Mouse (Mus musculus): ENCODE data around the gene S1pr4. TPM values are rescaled to one million over a fixed set of nuclear protein-coding genes. Genes with fewer than 3 reads are reported as not detected.

The S1pr4 gene
- polyA plus RNA-seq, 1 experiment from 2014 or later: 0.72 TPM

- Histone ChIP-seq H3K9me3 (ENCODE audit: control insufficient read depth, low read depth, low read length) (no peaks in the 10 kb centered on the region), H3K36me3 (ENCODE audit: control insufficient read depth, insufficient read depth, low read length) (no peaks in the 10 kb centered on the region), H3K4me1 (ENCODE audit: control insufficient read depth, insufficient read depth, low read length) (no peaks in the 10 kb centered on the region), H3K9ac (replicated peaks; ENCODE audit: low read depth, low read length) (no peak within 1 kb of the TSS), H3K27me3 (ENCODE audit: control insufficient read depth, insufficient read depth, low read length) (peaks cover 46% of the 10 kb centered on the region), H3K4me2 (replicated peaks; ENCODE audit: low read depth, low read length) (no peak within 1 kb of the TSS), H3K4me3 (ENCODE audit: low read depth, low read length) (no peak within 1 kb of the TSS), H3K27ac (ENCODE audit: low read length) (no peak within 1 kb of the TSS)
- WGBS: 60% methylated on average over 28 of the region's 28 CpGs
- ATAC-seq (ENCODE audit: insufficient number of reproducible peaks, insufficient read depth, low FRiP score, low read depth): no peak
Observed at GRCm38 (mm10) chr10:81455181-81455895, 44.6 kb downstream of the S1pr4 start, which contains the start of gene Nfic. Gene Nfic (minus strand): TSS chr10:81455635.

GRCm38 (mm10) chr10:81454106-81454505 lies 45.8 kb downstream of the S1pr4 start:
- Histone ChIP-seq H3K4me3 (ENCODE audit: low read depth, low read length) (no peak overlapping the region), H3K4me1 (ENCODE audit: control insufficient read depth, insufficient read depth, low read length) (no peaks in the 10 kb centered on the region), H3K27me3 (ENCODE audit: control insufficient read depth, insufficient read depth, low read length) (peaks cover 41% of the 10 kb centered on the region), H3K4me2 (replicated peaks; ENCODE audit: low read depth, low read length) (no peak overlapping the region), H3K36me3 (ENCODE audit: control insufficient read depth, insufficient read depth, low read length) (no peaks in the 10 kb centered on the region), H3K9ac (replicated peaks; ENCODE audit: low read depth, low read length) (no peak overlapping the region), H3K27ac (ENCODE audit: low read length) (no peak overlapping the region), H3K9me3 (ENCODE audit: control insufficient read depth, low read depth, low read length) (no peaks in the 10 kb centered on the region)
- no peak for ATAC-seq (ENCODE audit: insufficient number of reproducible peaks, insufficient read depth, low FRiP score, low read depth)
- WGBS: 69% methylated on average over 2 of the region's 2 CpGs

- no peak for ATAC-seq (ENCODE audit: insufficient number of reproducible peaks, insufficient read depth, low FRiP score, low read depth)
- WGBS: 5% methylated on average over 14 of the region's 14 CpGs
- H3K4me1 ChIP-seq (ENCODE audit: control insufficient read depth, insufficient read depth, low read length): no peaks in the 10 kb centered on the region
- no peaks in the 10 kb centered on the region for H3K9me3 ChIP-seq (ENCODE audit: control insufficient read depth, low read depth, low read length)
- H3K27me3 ChIP-seq (ENCODE audit: control insufficient read depth, insufficient read depth, low read length): peaks cover 38% of the 10 kb centered on the region
- H3K27ac ChIP-seq (ENCODE audit: low read length): no peak overlapping the region
- no peaks in the 10 kb centered on the region for H3K36me3 ChIP-seq (ENCODE audit: control insufficient read depth, insufficient read depth, low read length)
- H3K9ac ChIP-seq (replicated peaks; ENCODE audit: low read depth, low read length): no peak overlapping the region
- H3K4me3 ChIP-seq (ENCODE audit: low read depth, low read length): no peak overlapping the region
- no peak overlapping the region for H3K4me2 ChIP-seq (replicated peaks; ENCODE audit: low read depth, low read length)
Observed at GRCm38 (mm10) chr10:81452947-81453288, 47.0 kb downstream of the S1pr4 start.

- no peaks in the 10 kb centered on the region for H3K36me3 ChIP-seq (ENCODE audit: control insufficient read depth, insufficient read depth, low read length)
- H3K9ac ChIP-seq (replicated peaks; ENCODE audit: low read depth, low read length): no peak overlapping the region
- no peaks in the 10 kb centered on the region for H3K9me3 ChIP-seq (ENCODE audit: control insufficient read depth, low read depth, low read length)
- no peak overlapping the region for H3K27ac ChIP-seq (ENCODE audit: low read length)
- peaks cover 35% of the 10 kb centered on the region for H3K27me3 ChIP-seq (ENCODE audit: control insufficient read depth, insufficient read depth, low read length)
- no peak overlapping the region for H3K4me3 ChIP-seq (ENCODE audit: low read depth, low read length)
- ATAC-seq (ENCODE audit: insufficient number of reproducible peaks, insufficient read depth, low FRiP score, low read depth): no peak
- 8% methylated on average over 36 of the region's 36 CpGs for WGBS
- no peak overlapping the region for H3K4me2 ChIP-seq (replicated peaks; ENCODE audit: low read depth, low read length)
- no peaks in the 10 kb centered on the region for H3K4me1 ChIP-seq (ENCODE audit: control insufficient read depth, insufficient read depth, low read length)
Observed at GRCm38 (mm10) chr10:81452237-81452946, 47.5 kb downstream of the S1pr4 start.

- no peak overlapping the region for H3K4me3 ChIP-seq (ENCODE audit: low read depth, low read length)
- H3K36me3 ChIP-seq (ENCODE audit: control insufficient read depth, insufficient read depth, low read length): no peaks in the 10 kb centered on the region
- H3K9me3 ChIP-seq (ENCODE audit: control insufficient read depth, low read depth, low read length): no peaks in the 10 kb centered on the region
- peaks cover 33% of the 10 kb centered on the region for H3K27me3 ChIP-seq (ENCODE audit: control insufficient read depth, insufficient read depth, low read length)
- no peak overlapping the region for H3K27ac ChIP-seq (ENCODE audit: low read length)
- H3K4me1 ChIP-seq (ENCODE audit: control insufficient read depth, insufficient read depth, low read length): no peaks in the 10 kb centered on the region
- 55% methylated on average over 6 of the region's 6 CpGs for WGBS
- H3K4me2 ChIP-seq (replicated peaks; ENCODE audit: low read depth, low read length): no peak overlapping the region
- ATAC-seq (ENCODE audit: insufficient number of reproducible peaks, insufficient read depth, low FRiP score, low read depth): no peak
- H3K9ac ChIP-seq (replicated peaks; ENCODE audit: low read depth, low read length): no peak overlapping the region
Observed at GRCm38 (mm10) chr10:81451365-81451745, 48.6 kb downstream of the S1pr4 start.

GRCm38 (mm10) chr10:81450641-81451364 lies 49.1 kb downstream of the S1pr4 start:
- Histone ChIP-seq H3K36me3 (ENCODE audit: control insufficient read depth, insufficient read depth, low read length) (no peaks in the 10 kb centered on the region), H3K4me2 (replicated peaks; ENCODE audit: low read depth, low read length) (no peak overlapping the region), H3K4me1 (ENCODE audit: control insufficient read depth, insufficient read depth, low read length) (no peaks in the 10 kb centered on the region), H3K27ac (ENCODE audit: low read length) (no peak overlapping the region), H3K9me3 (ENCODE audit: control insufficient read depth, low read depth, low read length) (no peaks in the 10 kb centered on the region), H3K9ac (replicated peaks; ENCODE audit: low read depth, low read length) (no peak overlapping the region), H3K4me3 (ENCODE audit: low read depth, low read length) (no peak overlapping the region), H3K27me3 (ENCODE audit: control insufficient read depth, insufficient read depth, low read length) (peaks cover 30% of the 10 kb centered on the region)
- ATAC-seq (ENCODE audit: insufficient number of reproducible peaks, insufficient read depth, low FRiP score, low read depth): no peak
- WGBS: 60% methylated on average over 9 of the region's 9 CpGs

GRCm38 (mm10) chr10:81450140-81450539 lies 49.8 kb downstream of the S1pr4 start:
- Histone ChIP-seq H3K27me3 (ENCODE audit: control insufficient read depth, insufficient read depth, low read length) (peaks cover 30% of the 10 kb centered on the region), H3K27ac (ENCODE audit: low read length) (no peak overlapping the region), H3K9me3 (ENCODE audit: control insufficient read depth, low read depth, low read length) (no peaks in the 10 kb centered on the region), H3K9ac (replicated peaks; ENCODE audit: low read depth, low read length) (no peak overlapping the region), H3K4me1 (ENCODE audit: control insufficient read depth, insufficient read depth, low read length) (no peaks in the 10 kb centered on the region), H3K4me2 (replicated peaks; ENCODE audit: low read depth, low read length) (no peak overlapping the region), H3K4me3 (ENCODE audit: low read depth, low read length) (no peak overlapping the region), H3K36me3 (ENCODE audit: control insufficient read depth, insufficient read depth, low read length) (no peaks in the 10 kb centered on the region)
- peak; percentile 43; the same call in 1 of the 2 replicates for ATAC-seq (ENCODE audit: insufficient number of reproducible peaks, insufficient read depth, low FRiP score, low read depth)
- 3% methylated on average over 7 of the region's 7 CpGs for WGBS

Measured in stomach, embryonic 14.5 days (tissue).